Mouse (Mus musculus) midbrain, postnatal 0 days (tissue): ENCODE measurements at regions not wholly inside any gene's neighbourhood (a gene's known extent, or its start where the extent isn't known, plus 50 kb on each side); places are given as distances from the start of the nearest gene placed in this dataset.

Experiments
- ATAC-seq: fragments of 200-750 bp; cut with Nextera tagmentation; 2 replicates; pipeline ENCODE4 v1.8.0; 2017; ENCODE audit warnings: moderate number of reproducible peaks, mild to moderate bottlenecking, moderate TSS enrichment, moderate library complexity; ENCODE audit not compliant: low FRiP score
- DNase-seq: peaks from one replicate; pipeline ENCODE4 v3.0.0-alpha.2; 2015; ENCODE audit warnings: low spot score
- H3K27ac ChIP-seq: fragments of 300-500 bp; sonication (generic); 2 replicates; pipeline ENCODE4 v1.5.1; 2014; ENCODE audit warnings: low read depth, mild to moderate bottlenecking, low read length, mixed read lengths
- H3K27me3 ChIP-seq: fragments of 300-500 bp; sonication (generic); 2 replicates; pipeline ENCODE4 v1.6.1; 2014; ENCODE audit warnings: low read length, control low read depth, mixed read lengths; ENCODE audit not compliant: insufficient read depth
- H3K36me3 ChIP-seq: fragments of 300-500 bp; sonication (generic); 2 replicates; pipeline ENCODE4 v1.6.1; 2014; ENCODE audit warnings: low read length, control low read depth, mixed read lengths; ENCODE audit not compliant: insufficient read depth
- H3K4me1 ChIP-seq: fragments of 300-500 bp; sonication (generic); 2 replicates; pipeline ENCODE4 v1.6.1; 2014; ENCODE audit warnings: mild to moderate bottlenecking, control low read depth, antibody characterized with exemption, low read length, mixed read lengths; ENCODE audit not compliant: insufficient read depth
- H3K4me2 ChIP-seq: fragments of 300-500 bp; sonication (generic); 2 replicates; pipeline ENCODE4 v1.6.1; 2014; ENCODE audit warnings: low read depth, mild to moderate bottlenecking, low read length, mixed read lengths; ENCODE audit not compliant: poor library complexity, severe bottlenecking
- H3K4me3 ChIP-seq: fragments of 300-500 bp; sonication (generic); 2 replicates; pipeline ENCODE4 v1.5.1; 2014; ENCODE audit warnings: low read depth, mild to moderate bottlenecking, low read length, moderate library complexity
- H3K9ac ChIP-seq: fragments of 300-500 bp; sonication (generic); replicated peaks from 2 replicates; pipeline ENCODE4 v1.6.1; 2014; ENCODE audit warnings: mild to moderate bottlenecking, low read length, moderate library complexity, mixed read lengths; ENCODE audit not compliant: poor library complexity, severe bottlenecking
- H3K9me3 ChIP-seq: fragments of 300-500 bp; sonication (generic); 2 replicates; pipeline ENCODE4 v1.6.1; 2016; ENCODE audit warnings: low read length, control low read depth
- CTCF ChIP-seq: IDR thresholded peaks from 2 replicates; pipeline ENCODE4 v1.5.1; 2016; ENCODE audit warnings: antibody characterized with exemption, mild to moderate bottlenecking
- WGBS: fragments of 180-500 bp; shearing (Covaris S2); extraction: QIAGEN DNeasy Blood & Tissue Kit; methylation state at CpG from one replicate; pipeline ENCODE4 v1.1.7; 2014; 5-methylcytosine and 5-hydroxymethylcytosine counted together

- H3K9ac ChIP-seq = no peak overlapping the region
- H3K9me3 ChIP-seq = no peaks in the 10 kb centered on the region
- ATAC-seq (no peak), DNase-seq (no peak)
- no peak overlapping the region for H3K4me3 ChIP-seq
- H3K27me3 ChIP-seq = no peaks in the 10 kb centered on the region
- TF ChIP-seq CTCF = no peak
- 69% methylated on average over 8 of the region's 8 CpGs for WGBS
- no peaks in the 10 kb centered on the region for H3K36me3 ChIP-seq
- H3K4me2 ChIP-seq = no peak overlapping the region
- H3K4me1 ChIP-seq = no peaks in the 10 kb centered on the region
- no peak overlapping the region for H3K27ac ChIP-seq
Observed at GRCm38 (mm10) chr13:60522719-60523450, 78.9 kb upstream of the Dapk1 start.

- no peak for TF ChIP-seq CTCF
- no peak overlapping the region for H3K27ac ChIP-seq
- H3K9ac ChIP-seq = no peak overlapping the region
- no peaks in the 10 kb centered on the region for H3K4me1 ChIP-seq
- no peak for ATAC-seq
- no peaks in the 10 kb centered on the region for H3K36me3 ChIP-seq
- WGBS = 82% methylated on average over 2 of the region's 2 CpGs
- H3K4me2 ChIP-seq = no peak overlapping the region
- no peak for DNase-seq
- H3K27me3 ChIP-seq = no peaks in the 10 kb centered on the region
- no peak overlapping the region for H3K4me3 ChIP-seq
- no peaks in the 10 kb centered on the region for H3K9me3 ChIP-seq
Observed at GRCm38 (mm10) chr13:60527806-60528205, 73.9 kb upstream of the Dapk1 start.

GRCm38 (mm10) chr13:60528819-60529218 lies 72.9 kb upstream of the Dapk1 start:
- no peak for TF ChIP-seq CTCF
- no peak overlapping the region for H3K27ac ChIP-seq
- no peak for DNase-seq
- no peak overlapping the region for H3K9ac ChIP-seq
- H3K36me3 ChIP-seq = no peaks in the 10 kb centered on the region
- ATAC-seq = no peak
- no peaks in the 10 kb centered on the region for H3K4me1 ChIP-seq
- no peaks in the 10 kb centered on the region for H3K9me3 ChIP-seq
- 82% methylated on average over 1 of the region's 1 CpGs for WGBS
- no peak overlapping the region for H3K4me2 ChIP-seq
- no peak overlapping the region for H3K4me3 ChIP-seq
- no peaks in the 10 kb centered on the region for H3K27me3 ChIP-seq

- DNase-seq (peak; percentile 84), ATAC-seq (peak; percentile 69)
- Histone ChIP-seq H3K4me3 (no peak overlapping the region), H3K4me2 (no peak overlapping the region), H3K4me1 (no peaks in the 10 kb centered on the region), H3K27ac (no peak overlapping the region), H3K36me3 (no peaks in the 10 kb centered on the region), H3K9ac (no peak overlapping the region), H3K9me3 (no peaks in the 10 kb centered on the region), H3K27me3 (no peaks in the 10 kb centered on the region)
- no peak for TF ChIP-seq CTCF
- WGBS = 14% methylated on average over 6 of the region's 6 CpGs
Observed at GRCm38 (mm10) chr13:60529381-60530069, 72.2 kb upstream of the Dapk1 start.

GRCm38 (mm10) chr13:60533871-60534427 lies 67.8 kb upstream of the Dapk1 start:
- Histone ChIP-seq H3K27me3 (no peaks in the 10 kb centered on the region), H3K9ac (no peak overlapping the region), H3K27ac (no peak overlapping the region), H3K4me1 (no peaks in the 10 kb centered on the region), H3K9me3 (no peaks in the 10 kb centered on the region), H3K4me3 (no peak overlapping the region), H3K4me2 (no peak overlapping the region), H3K36me3 (no peaks in the 10 kb centered on the region)
- TF ChIP-seq CTCF = no peak
- ATAC-seq (no peak), DNase-seq (no peak)
- WGBS = 79% methylated on average over 8 of the region's 8 CpGs

GRCm38 (mm10) chr13:60534501-60534900 lies 67.2 kb upstream of the Dapk1 start:
- ATAC-seq (no peak), DNase-seq (no peak)
- Histone ChIP-seq H3K4me1 (no peaks in the 10 kb centered on the region), H3K36me3 (no peaks in the 10 kb centered on the region), H3K9me3 (no peaks in the 10 kb centered on the region), H3K4me3 (no peak overlapping the region), H3K27me3 (no peaks in the 10 kb centered on the region), H3K27ac (peak overlapping the region; percentile 18; the same call in 1 of the 2 replicates), H3K9ac (no peak overlapping the region), H3K4me2 (no peak overlapping the region)
- no peak for TF ChIP-seq CTCF
- WGBS = 22% methylated on average over 3 of the region's 3 CpGs
